Mouse (Mus musculus): Measurements from ENCODE around the gene Fgfr2. TPM values are rescaled to one million over a fixed set of nuclear protein-coding genes. Genes with fewer than 3 reads are reported as not detected.

Fgfr2 gene
- total RNA-seq, 2 experiments from 2014 or later: 47.6 to 49.5 TPM

DNA sequence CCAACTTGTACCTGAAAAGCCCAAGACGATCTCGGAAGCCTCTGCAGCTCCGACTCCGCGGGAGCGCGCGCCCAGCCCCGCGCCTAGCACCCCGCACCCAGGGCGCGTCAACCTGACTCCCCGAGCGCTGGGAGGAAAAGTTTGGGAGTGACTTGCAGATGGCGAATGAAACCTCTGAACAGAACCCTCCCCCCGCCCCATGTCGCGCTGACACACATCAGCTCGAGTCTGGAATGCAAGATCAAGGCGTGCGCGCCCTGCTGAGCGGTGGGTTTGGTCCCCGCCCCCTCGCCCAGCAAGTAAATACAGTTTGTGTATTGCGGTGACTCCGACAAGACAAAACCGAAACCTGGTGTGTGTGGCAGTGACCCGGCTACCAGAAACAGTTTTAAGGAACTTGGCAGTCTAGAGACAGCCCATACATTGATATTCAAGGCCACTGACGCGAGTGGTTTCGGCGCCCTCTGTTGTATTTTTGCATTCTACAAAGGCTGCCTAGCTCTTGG is 806.1 kb downstream of the Fgfr2 start, which contains the start of gene Chst15:
Chst15 (minus strand) TSS at position 193 of the 506 bp plus-strand sequence.
- peak within 1 kb of the TSS; percentile 96 for H3K27ac ChIP-seq
- no peak; the same call in 1 of the 2 replicates for TF ChIP-seq CTCF (conservative IDR thresholded peaks at IDR 0.05)
- DNase-seq (ENCODE audit: low spot score in 2 of 2): peak in 1 of 2 experiments; percentile 32
- peak within 1 kb of the TSS; percentile 84 for H3K4me3 ChIP-seq

DNA sequence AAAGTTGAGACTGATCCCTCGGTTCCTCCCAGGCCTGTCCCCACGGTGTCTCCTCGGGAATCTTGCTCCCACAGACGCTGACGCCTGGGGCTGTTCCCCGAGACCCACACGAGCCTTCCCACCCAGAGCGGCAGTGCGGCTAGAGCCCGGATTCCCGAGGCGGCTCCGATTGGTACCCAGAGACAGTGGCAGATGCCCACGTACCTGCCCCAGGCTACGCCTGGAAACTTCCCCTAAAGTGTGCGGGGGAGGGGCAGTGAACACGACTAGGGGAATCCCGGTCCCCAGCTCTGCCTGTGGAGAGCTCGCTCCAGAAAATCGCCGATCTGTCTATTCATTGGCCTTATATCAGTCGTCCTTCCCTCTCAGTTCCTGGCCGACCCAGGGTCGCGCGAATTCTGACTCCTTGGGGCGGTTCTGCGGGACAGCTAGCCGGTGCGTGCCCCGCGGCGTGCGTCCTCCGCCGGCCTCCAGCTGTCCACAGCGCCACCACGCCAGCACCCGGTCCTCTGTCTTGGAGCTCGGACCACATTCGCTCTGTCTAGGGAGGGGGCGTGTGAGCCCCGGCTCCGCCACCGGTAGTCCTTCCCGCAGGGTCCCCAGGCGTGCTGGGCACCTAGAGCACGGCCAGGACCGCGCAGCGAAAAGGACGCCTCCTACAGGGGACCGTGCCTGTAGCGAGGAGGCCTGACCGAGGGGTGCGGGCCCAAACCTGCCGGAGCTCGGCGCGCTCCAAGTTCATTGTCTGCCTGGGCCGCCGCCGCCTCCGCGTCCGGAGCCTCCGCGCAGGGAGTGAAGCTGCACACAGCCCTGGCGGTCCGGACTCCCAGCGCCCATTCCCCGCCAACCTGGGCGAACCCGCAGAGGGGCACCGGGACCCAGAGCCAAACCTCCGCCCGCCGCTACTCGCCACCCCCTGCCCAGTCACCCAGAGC is 806.8 kb downstream of the Fgfr2 start:
- DNase-seq (ENCODE audit: low spot score in 2 of 2): peak; percentile 45 to 49
- peak overlapping the region; percentile 84 for H3K4me3 ChIP-seq
- TF ChIP-seq CTCF (conservative IDR thresholded peaks at IDR 0.05): peak; percentile 65
- peak overlapping the region; percentile 96 for H3K27ac ChIP-seq

DNA sequence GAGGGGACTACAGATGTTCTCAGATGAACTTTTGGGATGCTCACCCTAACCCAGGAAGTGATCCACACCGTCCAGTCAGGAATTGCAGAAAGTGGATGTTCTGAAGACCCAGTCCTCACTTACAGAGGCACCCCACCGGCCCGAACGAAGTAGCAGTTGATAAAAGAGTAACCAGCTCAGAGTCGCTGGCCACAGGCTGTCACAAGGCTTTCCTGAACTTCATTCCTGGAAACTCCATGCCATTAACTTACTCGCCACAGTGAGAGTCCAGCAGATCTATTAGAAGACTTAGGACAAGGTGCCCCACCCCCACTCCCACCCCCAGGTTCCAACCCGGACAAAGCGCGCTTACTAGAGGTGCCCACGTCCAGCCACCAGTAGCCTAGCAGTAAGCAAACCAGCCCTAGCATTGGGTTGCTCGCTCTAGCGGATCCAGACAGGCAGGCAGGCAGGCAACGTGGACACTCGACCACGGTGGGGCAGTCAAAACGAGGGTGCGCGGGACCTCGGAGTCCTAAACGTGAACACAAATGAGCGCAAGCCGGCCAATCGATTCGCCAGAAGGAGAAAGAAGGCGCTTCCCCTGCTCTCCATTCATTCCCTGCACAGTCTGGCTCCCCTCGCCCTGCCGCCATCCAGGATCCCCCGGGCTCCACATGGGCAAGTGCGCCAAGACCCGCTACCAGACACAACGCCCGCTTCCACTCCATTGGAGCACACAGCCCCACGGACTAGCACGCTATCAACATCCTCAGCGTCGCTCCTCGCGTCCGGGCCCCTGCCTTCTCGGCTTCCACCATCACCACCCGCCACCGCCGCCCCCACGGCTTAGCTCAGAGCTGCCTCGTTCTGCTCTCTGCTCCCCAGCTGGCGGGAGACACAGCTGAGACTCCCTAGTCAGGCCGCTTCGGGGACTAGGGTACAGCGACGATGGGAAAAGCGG is 807.7 kb downstream of the Fgfr2 start:
- H3K27ac ChIP-seq: peak overlapping the region; percentile 96
- peak; percentile 60 to 72 for DNase-seq (ENCODE audit: low spot score in 2 of 2)
- H3K4me3 ChIP-seq: peak overlapping the region; percentile 84
- TF ChIP-seq CTCF (conservative IDR thresholded peaks at IDR 0.05): peak; percentile 60

DNA sequence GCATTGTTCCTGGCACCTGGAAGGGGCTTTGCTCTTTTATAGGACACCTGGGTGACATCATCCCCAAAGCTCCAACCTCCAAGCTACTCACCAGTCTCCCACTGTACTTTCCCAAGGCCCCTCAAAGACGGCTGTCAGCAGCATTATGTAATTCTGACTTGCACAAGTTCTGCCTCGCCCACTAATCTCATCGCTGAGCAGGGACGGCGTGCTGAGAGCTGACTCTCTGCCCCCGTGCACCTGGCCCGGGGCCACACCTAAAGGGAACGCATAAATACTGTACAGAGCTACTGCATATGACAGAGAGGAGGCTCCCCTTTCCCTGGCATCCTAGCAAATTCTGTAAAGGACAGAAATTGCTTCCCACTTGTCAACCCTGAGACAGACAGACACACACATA is 810.8 kb downstream of the Fgfr2 start:
- peak overlapping the region; percentile 11; the same call in 1 of the 2 replicates for H3K4me3 ChIP-seq
- peak in 1 of 2 experiments; percentile 34 for DNase-seq (ENCODE audit: low spot score in 2 of 2)
- TF ChIP-seq CTCF (conservative IDR thresholded peaks at IDR 0.05): no peak
- H3K27ac ChIP-seq: peak overlapping the region; percentile 78

DNA sequence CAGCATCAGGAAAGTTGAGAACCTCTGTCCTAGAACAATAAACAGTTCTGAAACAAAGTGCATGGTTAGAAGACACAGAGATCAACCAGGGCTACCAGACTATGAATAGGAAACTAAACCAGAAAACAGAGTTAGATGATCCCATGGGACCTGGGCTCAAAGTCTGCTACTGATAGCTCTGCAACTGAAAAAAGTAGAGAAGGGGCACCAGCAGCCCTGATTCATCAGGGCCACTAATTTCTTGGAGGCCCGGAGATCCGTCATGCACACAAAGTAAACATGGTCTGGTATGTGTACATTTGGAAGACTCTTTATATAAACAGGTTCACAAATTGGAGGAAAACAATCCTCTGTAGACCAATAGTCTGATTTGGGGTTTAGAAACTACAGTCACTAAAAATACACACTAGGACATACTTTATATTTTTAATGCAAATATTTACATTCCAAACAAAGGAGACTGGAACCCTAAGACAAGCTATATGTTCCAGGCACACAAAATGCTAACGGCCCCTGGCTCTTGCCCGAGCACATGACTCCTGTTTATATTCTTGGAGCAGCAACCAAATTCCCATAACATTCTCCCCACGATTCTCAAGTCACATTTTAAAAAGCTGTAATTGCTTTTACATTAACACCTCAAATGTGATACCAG is 814.5 kb downstream of the Fgfr2 start:
- Histone ChIP-seq H3K27ac (no peak overlapping the region), H3K4me3 (no peak overlapping the region)
- DNase-seq (ENCODE audit: low spot score in 2 of 2): no peak
- TF ChIP-seq CTCF (conservative IDR thresholded peaks at IDR 0.05): no peak

DNA sequence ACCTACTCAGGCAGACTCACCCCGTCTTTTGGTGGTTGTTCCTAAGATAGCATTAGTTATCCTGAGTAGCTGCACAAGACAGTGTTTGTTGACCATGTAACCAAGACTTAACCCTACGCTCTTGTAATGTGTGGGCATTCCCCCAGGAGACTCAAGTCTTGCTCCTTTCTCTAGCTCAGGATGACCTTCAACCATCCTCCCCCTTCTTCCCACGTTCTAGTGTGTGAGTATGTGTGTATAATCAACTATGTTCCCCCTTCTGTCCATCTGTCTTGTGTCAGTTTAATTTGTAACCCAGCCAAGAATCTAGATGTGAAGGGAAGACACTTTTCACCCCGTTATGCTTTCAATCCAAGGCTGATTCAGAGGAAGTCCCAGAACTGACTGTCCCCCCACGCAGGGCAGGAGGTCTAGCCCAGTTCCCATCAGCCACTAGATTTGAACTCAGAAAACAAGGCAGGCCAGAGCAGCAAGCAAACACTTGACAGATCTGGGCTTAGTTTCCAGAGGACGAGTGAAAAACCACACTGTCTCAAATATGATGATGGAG is 815.4 kb downstream of the Fgfr2 start:
- Histone ChIP-seq H3K4me3 (no peak overlapping the region), H3K27ac (no peak overlapping the region)
- no peak for DNase-seq (ENCODE audit: low spot score in 2 of 2)
- no peak for TF ChIP-seq CTCF (conservative IDR thresholded peaks at IDR 0.05)

DNA sequence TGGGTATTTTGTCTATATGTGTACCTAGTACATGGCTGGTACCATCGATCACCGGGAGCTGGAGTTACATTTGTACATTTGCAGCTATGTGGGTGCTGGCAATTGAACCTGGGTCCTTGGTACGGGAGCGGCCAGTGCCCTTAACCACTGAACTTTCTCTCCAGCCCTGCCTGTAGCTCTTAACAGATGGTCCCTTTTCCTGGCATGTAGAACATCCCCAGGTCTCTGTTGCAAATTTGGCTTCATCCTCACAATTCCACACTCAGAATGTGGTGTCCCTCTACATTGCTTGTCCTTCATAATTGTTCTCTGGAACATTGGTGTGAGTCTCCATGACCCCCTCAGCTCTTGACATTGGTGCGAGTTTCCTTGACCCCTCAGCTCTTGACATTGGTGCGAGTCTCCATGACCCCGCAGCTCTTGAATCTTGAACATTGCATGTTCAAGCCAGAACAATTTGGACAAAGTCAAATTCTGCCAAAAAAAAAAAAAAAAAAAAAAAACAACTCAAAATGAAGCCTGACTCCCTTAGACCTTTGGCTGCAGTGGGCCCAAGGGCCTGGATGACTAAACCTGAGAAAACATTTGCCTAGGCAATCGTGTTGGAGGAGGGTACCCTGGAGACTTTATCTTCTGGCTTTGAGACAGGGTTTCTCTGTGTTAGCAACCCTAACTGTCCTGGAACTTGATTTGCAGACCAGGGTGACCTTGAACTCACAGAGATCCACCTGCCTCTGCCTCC is 816.3 kb downstream of the Fgfr2 start:
- no peak overlapping the region for H3K27ac ChIP-seq
- H3K4me3 ChIP-seq: no peak overlapping the region
- no peak for DNase-seq (ENCODE audit: low spot score in 2 of 2)
- no peak for TF ChIP-seq CTCF (conservative IDR thresholded peaks at IDR 0.05)

DNA sequence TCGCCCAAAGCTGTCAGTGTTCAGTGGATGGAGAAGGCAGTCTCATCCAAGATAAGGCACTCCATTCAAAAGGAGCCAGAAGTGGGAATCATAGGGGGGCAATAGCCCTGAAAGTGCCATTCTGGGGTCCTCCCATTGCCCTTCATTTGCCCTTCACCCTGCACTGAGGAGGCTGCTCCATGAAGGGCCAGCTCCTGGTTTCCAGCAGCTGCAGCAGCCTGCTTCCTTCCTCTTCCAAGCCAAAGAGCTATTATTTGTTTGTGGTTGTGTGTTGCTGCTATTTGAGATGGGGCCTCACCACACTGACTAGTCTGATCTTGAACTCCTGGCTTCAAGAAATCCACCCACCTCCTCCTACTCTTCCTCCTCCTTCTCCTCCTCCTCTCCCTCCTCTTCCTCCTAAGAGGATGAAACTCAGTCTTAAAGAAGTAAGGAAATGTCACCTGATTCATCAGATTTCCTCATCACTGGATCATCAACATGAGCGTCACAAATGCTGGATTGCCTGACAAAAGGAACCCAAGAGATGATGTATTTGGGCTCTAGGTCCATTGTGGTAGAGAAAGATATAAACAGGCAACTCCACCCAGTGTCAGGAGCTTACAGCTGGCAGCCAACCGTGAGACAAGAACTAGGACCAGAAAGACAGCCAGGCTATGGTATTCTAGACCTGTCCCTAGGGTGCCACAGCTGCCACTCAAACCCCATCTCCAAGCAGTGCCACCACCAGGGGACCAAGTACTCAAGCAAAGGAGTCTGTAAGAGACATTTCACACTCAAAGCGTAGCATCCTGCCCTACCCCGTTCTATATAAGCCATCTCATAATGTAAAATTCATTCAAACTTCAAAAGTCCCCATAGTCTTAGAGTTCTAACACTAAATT is 817.4 kb downstream of the Fgfr2 start:
- no peak overlapping the region for H3K4me3 ChIP-seq
- no peak for DNase-seq (ENCODE audit: low spot score in 2 of 2)
- peak overlapping the region; percentile 61; the same call in 1 of the 2 replicates for H3K27ac ChIP-seq
- no peak for TF ChIP-seq CTCF (conservative IDR thresholded peaks at IDR 0.05)

DNA sequence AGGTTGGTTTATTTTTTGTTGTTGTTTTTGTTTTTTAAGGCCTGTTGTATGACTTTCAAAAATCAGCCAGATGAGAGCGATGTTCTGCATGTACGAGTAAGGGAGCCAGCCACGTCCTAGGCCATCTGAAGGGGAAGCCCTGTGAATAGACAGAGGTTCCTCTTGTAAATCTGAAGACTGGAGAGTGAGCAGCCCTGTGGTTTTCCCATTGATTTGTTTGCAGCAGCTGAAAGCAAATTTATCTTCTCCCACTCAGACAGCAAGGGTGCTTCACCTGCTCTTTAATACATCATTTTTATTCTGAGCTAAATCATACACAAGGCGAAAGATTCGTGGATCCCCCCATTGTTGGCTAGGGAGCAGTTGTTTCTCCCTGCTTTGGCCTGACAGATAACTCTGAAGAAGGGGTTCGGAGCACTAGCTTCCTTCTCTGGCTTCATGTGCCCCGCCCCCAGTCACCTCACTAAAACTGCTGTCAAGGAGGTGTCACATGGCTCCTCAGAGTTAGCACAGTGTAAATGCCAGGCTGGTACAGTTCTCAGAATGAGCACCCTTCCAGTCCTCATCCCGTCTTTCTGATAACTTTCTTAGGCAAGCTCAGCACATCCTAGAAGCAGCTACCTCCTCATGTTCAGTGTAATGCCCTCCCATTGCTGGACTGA is 818.6 kb downstream of the Fgfr2 start:
- no peak overlapping the region for H3K4me3 ChIP-seq
- DNase-seq (ENCODE audit: low spot score in 2 of 2): no peak
- no peak for TF ChIP-seq CTCF (conservative IDR thresholded peaks at IDR 0.05)
- H3K27ac ChIP-seq: peak overlapping the region; percentile 61

DNA sequence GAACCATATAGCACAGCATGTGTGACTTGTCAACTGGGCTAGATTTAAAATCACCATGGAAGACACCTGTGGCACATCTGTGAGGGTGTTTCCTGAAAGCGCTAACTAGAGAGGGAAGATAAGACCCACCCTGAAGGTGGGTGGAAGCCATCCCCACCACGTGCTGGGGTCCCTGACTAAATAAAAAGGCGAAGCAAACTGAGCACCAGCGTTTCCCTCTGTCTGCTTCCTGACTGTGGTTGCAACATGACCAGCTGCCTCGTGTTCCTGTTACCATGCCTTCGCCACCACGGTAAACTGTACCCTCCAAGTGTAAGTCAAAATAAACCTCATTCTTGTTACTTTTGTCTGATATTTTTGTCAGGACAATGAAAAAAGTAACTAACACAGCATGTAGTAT is 819.2 kb downstream of the Fgfr2 start:
- DNase-seq (ENCODE audit: low spot score in 2 of 2): no peak
- Histone ChIP-seq H3K4me3 (no peak overlapping the region), H3K27ac (peak overlapping the region; percentile 61)
- TF ChIP-seq CTCF (conservative IDR thresholded peaks at IDR 0.05): no peak
